Comparison of ENCODE assay signal across 19 mouse cellular contexts in the genomic region with DNA sequence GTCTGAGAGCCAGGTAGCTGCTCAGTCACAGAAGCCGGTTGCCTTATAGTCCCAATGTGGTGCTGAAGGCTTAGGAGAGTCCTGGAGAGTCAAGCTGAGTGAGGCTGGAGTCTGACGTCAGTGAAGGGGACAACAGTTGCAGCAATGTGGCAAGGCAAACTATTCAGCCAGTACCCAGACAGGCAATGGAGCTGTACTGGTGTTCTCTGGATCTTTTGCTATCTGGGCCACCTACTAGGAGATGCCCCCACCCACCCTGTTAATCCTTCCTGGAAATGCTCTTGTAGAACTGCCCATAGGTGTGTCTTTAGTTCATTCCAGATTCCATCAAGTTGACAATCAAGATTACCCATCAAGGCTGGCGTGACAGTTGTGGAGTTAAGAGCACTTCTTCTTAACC. TPM values are rescaled to one million over a fixed set of nuclear protein-coding genes. Genes with fewer than 3 reads are reported as not detected.
DNase-seq lines count a peak whose midpoint lies in the region; TF ChIP-seq lines count a peak whose summit lies in the region.
"Had no signal": no experiment of that assay in that cellular context is flagged by ENCODE, and none has a peak within 500 bp of the region (broad histone marks: within the 10 kb centered on the region; RNA-seq: fewer than 3 reads in every experiment).

No protein-coding gene starts in this region.

- H3K27me3 ChIP-seq in testis, adult 2 months (ENCODE audit: control insufficient read depth, insufficient read depth, low read length), result no peaks in the 10 kb centered on the region
- H3K27me3 ChIP-seq in thymus, adult 2 months (ENCODE audit: control insufficient read depth, insufficient read depth, low read length), result no peaks in the 10 kb centered on the region
- H3K27me3 ChIP-seq: embryonic facial prominence, embryonic 13.5 days; forebrain, embryonic 12.5 days; heart, embryonic 15.5 days; intestine, embryonic 15.5 days had no signal

- H3K36me3 ChIP-seq in testis, adult 2 months (ENCODE audit: control insufficient read depth, insufficient read depth, low read length), result no peaks in the 10 kb centered on the region
- no peaks in the 10 kb centered on the region for H3K36me3 ChIP-seq in thymus, adult 2 months (ENCODE audit: control insufficient read depth, insufficient read depth, low read length)
- H3K36me3 ChIP-seq: embryonic facial prominence, embryonic 13.5 days; forebrain, embryonic 12.5 days; heart, embryonic 15.5 days; hindbrain, embryonic 10.5 days; intestine, embryonic 15.5 days had no signal

- peak; percentile 29 for DNase-seq in cerebellum, adult 9-10 months
- no peak for DNase-seq in cerebellum, postnatal 4 days (ENCODE audit: low spot score in 2 of 2)
- DNase-seq in testis, postnatal 14 days (ENCODE audit: low spot score), result no peak
- peak; percentile 92 for DNase-seq in R1 (ENCODE audit: low read depth, low spot score)
- no peak for DNase-seq in thymus, adult 2 months
- no peak for DNase-seq in adrenal gland, postnatal 36 days
- DNase-seq: adrenal gland, postnatal 14 days; cerebellum, adult 2 months; cerebellum, postnatal 14 days; gastrocnemius, postnatal 10 days; heart, adult 2 months; heart, postnatal 14 days had no signal

- TF ChIP-seq POLR2A in testis, adult 2 months (IDR thresholded peaks at IDR 0.05; ENCODE audit: control insufficient read depth, low read depth, low read length), result no peak
- no peak for TF ChIP-seq POLR2A in thymus, adult 2 months (IDR thresholded peaks at IDR 0.05; ENCODE audit: control insufficient read depth, extremely low read depth, insufficient read depth, low read length, poor library complexity)

- peak overlapping the region; percentile 79 for H3K4me3 ChIP-seq in testis, adult 2 months (ENCODE audit: control insufficient read depth, low read depth, low read length)
- no peak overlapping the region for H3K4me3 ChIP-seq in thymus, adult 2 months (ENCODE audit: control insufficient read depth, insufficient read depth, low read length)
- H3K4me3 ChIP-seq: embryonic facial prominence, embryonic 13.5 days; forebrain, embryonic 12.5 days; heart, adult 2 months; heart, embryonic 15.5 days; hindbrain, embryonic 10.5 days; intestine, embryonic 15.5 days had no signal

- TF ChIP-seq CTCF in testis, adult 2 months (IDR thresholded peaks at IDR 0.05; ENCODE audit: control insufficient read depth, insufficient read depth, insufficient replicate concordance, low read depth, low read length), result no peak
- TF ChIP-seq CTCF in thymus, adult 2 months (IDR thresholded peaks at IDR 0.05; ENCODE audit: borderline replicate concordance, control insufficient read depth, extremely low read depth, insufficient read depth, low read length, poor library complexity), result no peak

- H3K27ac ChIP-seq in testis, adult 2 months (ENCODE audit: control insufficient read depth, insufficient read depth, low read depth, low read length), result no peak overlapping the region
- H3K27ac ChIP-seq in thymus, adult 2 months (ENCODE audit: control insufficient read depth, insufficient read depth, low read length), result no peak overlapping the region
- H3K27ac ChIP-seq: embryonic facial prominence, embryonic 13.5 days; forebrain, embryonic 12.5 days; heart, adult 2 months; heart, embryonic 15.5 days; hindbrain, embryonic 10.5 days; hindbrain, embryonic 14.5 days; intestine, embryonic 15.5 days had no signal

- 98% methylated on average over 3 of the region's 3 CpGs for WGBS in thymus, adult 2 months

- H3K4me1 ChIP-seq in testis, adult 2 months (ENCODE audit: control insufficient read depth, insufficient read depth, low read length), result peaks cover 5% of the 10 kb centered on the region
- peaks cover 20% of the 10 kb centered on the region for H3K4me1 ChIP-seq in thymus, adult 2 months (replicated peaks; ENCODE audit: control insufficient read depth, insufficient read depth, low read length)

RNA-seq across cellular contexts. Expression of gene Mtmr12, which starts 2.4 kb away (rescaled TPM):
- 26.2 and 27.0 TPM in 2 replicates for polyA plus RNA-seq in testis, adult 2 months (2012; rRNA removed)
- 49.2 and 50.0 TPM in 2 replicates for polyA plus RNA-seq in thymus, adult 2 months (2012; rRNA removed)
- 10 to 100 TPM; 21.2 to 24.8 TPM for total RNA-seq in adrenal gland, postnatal 36 days (2021)

Comparison
In these comparisons a context has a peak if more than half of its experiments do, and no peak if none do; other contexts are left out.
1. DNase-seq: peak in cerebellum, adult 9-10 months (single experiment) and R1 (single experiment); none in cerebellum, postnatal 4 days (0 of 2), testis, postnatal 14 days (single experiment), thymus, adult 2 months (single experiment) and adrenal gland, postnatal 36 days (0 of 2).